Mouse (Mus musculus): ENCODE data around the gene Otud7a. TPM values are rescaled to one million over a fixed set of nuclear protein-coding genes. Genes with fewer than 3 reads are reported as not detected.

Gene Otud7a
- total and polyA plus RNA-seq, 3 experiments = 0.06 TPM; not detected in 2

GRCm38 (mm10) chr7:63796001-63796632 is 351.6 kb downstream of the Otud7a start:
- intact Hi-C loops (cut with DNase I) = loop anchor here (1.0 kb wide), 1 partner anchor 34 kb away; no protein-coding TSS in a partner anchor
- Histone ChIP-seq H3K79me2 (replicated peaks; ENCODE audit: control insufficient read depth, insufficient read depth, low read length) (no peaks in the 10 kb centered on the region), H3K27me3 (ENCODE audit: control insufficient read depth, insufficient read depth, low read length) (no peaks in the 10 kb centered on the region), H3K27ac (no peak overlapping the region), H3K9ac (ENCODE audit: low read depth, low read length) (no peak overlapping the region), H3K36me3 (ENCODE audit: control insufficient read depth, insufficient read depth, low read length) (no peaks in the 10 kb centered on the region), H3K4me3 (no peak overlapping the region), H3K4me1 (ENCODE audit: control insufficient read depth, insufficient read depth, low read length) (no peaks in the 10 kb centered on the region)
- DNase-seq = no peak
- TF ChIP-seq POLR2A (IDR thresholded peaks at IDR 0.05; ENCODE audit: insufficient read depth, low read depth, low read length) = no peak
- TF ChIP-seq CTCF (IDR thresholded peaks at IDR 0.05) = no peak
- TF ChIP-seq EP300 (IDR thresholded peaks at IDR 0.05; ENCODE audit: insufficient read depth, low read depth, low read length) = no peak
- WGBS = 53% methylated on average over 8 of the region's 8 CpGs

DNA sequence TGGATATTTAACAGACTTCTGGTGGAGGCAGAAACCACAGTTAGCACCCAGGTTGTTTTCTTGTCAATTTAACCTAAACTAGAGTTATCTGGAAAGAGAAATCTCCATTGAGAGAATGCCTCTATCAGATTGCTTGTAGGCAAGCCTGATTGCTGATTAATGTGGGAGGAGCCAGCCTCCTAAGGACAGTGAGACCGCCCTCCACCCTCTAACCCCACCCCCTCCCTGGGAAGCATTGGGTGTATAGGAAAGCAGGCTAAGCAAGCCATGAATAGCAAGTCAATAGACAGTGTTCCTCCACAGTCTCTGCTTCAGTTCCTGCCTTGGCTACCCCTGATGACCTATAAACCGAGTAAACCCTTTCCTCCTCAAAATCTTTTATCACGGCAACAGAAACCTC is 353.9 kb downstream of the Otud7a start:
- H3K79me2 ChIP-seq (replicated peaks; ENCODE audit: control insufficient read depth, insufficient read depth, low read length) = no peaks in the 10 kb centered on the region
- no peak overlapping the region for H3K9ac ChIP-seq (ENCODE audit: low read depth, low read length)
- TF ChIP-seq EP300 (IDR thresholded peaks at IDR 0.05; ENCODE audit: insufficient read depth, low read depth, low read length) (no peak), POLR2A (IDR thresholded peaks at IDR 0.05; ENCODE audit: insufficient read depth, low read depth, low read length) (no peak), CTCF (IDR thresholded peaks at IDR 0.05) (no peak)
- intact Hi-C loops (cut with DNase I) = no loop called here
- H3K4me3 ChIP-seq = no peak overlapping the region
- no peak for DNase-seq
- H3K27me3 ChIP-seq (ENCODE audit: control insufficient read depth, insufficient read depth, low read length) = no peaks in the 10 kb centered on the region
- no peaks in the 10 kb centered on the region for H3K4me1 ChIP-seq (ENCODE audit: control insufficient read depth, insufficient read depth, low read length)
- WGBS = 67% methylated on average over 3 of the region's 3 CpGs
- no peaks in the 10 kb centered on the region for H3K36me3 ChIP-seq (ENCODE audit: control insufficient read depth, insufficient read depth, low read length)
- no peak overlapping the region for H3K27ac ChIP-seq

DNA sequence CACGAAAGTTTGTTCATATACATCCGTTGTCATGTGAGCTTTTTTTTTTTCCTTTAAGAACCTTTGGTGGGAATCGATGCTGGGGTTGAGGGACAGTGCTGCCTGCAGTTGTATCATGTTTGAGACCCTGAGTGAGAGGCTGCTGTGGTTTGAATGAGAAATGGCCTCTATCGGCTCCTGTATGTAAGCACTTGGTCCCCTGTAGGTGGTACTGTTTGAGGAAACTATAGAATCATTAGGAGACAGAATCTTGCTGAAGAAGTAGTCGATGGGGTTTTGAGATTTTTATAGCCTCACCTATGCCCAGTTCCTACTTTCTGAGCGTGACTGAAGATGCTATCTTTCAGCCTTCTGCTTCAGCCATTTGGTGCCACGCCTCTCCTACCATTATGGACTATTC is 354.8 kb downstream of the Otud7a start:
- H3K36me3 ChIP-seq (ENCODE audit: control insufficient read depth, insufficient read depth, low read length) = no peaks in the 10 kb centered on the region
- intact Hi-C loops (cut with DNase I) = no loop called here
- no peaks in the 10 kb centered on the region for H3K79me2 ChIP-seq (replicated peaks; ENCODE audit: control insufficient read depth, insufficient read depth, low read length)
- DNase-seq = no peak
- no peaks in the 10 kb centered on the region for H3K27me3 ChIP-seq (ENCODE audit: control insufficient read depth, insufficient read depth, low read length)
- H3K4me3 ChIP-seq = no peak overlapping the region
- no peak overlapping the region for H3K27ac ChIP-seq
- no peak overlapping the region for H3K9ac ChIP-seq (ENCODE audit: low read depth, low read length)
- TF ChIP-seq CTCF (IDR thresholded peaks at IDR 0.05) (0 out of 2 replicates have a peak, but pooled peaks have one; percentile 23), POLR2A (IDR thresholded peaks at IDR 0.05; ENCODE audit: insufficient read depth, low read depth, low read length) (no peak), EP300 (IDR thresholded peaks at IDR 0.05; ENCODE audit: insufficient read depth, low read depth, low read length) (no peak)
- WGBS = 87% methylated on average over 7 of the region's 7 CpGs
- no peaks in the 10 kb centered on the region for H3K4me1 ChIP-seq (ENCODE audit: control insufficient read depth, insufficient read depth, low read length)

DNA sequence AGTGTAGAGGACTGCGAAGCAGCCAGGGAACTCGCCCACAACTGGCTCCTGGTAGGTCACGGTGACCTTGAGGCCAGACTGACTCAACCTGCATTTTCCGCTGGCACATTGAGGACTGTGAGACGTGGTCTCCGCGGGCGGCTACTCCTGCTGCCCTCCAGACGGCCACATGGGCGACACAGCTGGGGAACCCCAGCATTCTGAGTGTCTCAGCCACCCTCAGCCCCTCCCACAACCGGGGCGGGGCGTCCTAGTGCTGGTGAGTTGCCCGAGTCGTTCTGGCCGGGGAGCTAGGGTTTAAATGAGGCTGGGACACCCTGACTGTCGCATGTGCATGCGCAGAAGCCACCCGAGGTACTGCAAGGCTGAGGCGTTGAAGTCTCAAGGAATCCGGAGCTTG is 358.2 kb downstream of the Otud7a start:
- H3K4me3 ChIP-seq = no peak overlapping the region
- peak; percentile 77 to 80 for DNase-seq
- intact Hi-C loops (cut with DNase I) = no loop called here

More for the DNA sequence above, 358.2 kb downstream of the Otud7a start:
- Histone ChIP-seq H3K36me3 (ENCODE audit: control insufficient read depth, insufficient read depth, low read length) (no peaks in the 10 kb centered on the region), H3K27me3 (ENCODE audit: control insufficient read depth, insufficient read depth, low read length) (no peaks in the 10 kb centered on the region), H3K79me2 (replicated peaks; ENCODE audit: control insufficient read depth, insufficient read depth, low read length) (no peaks in the 10 kb centered on the region), H3K4me1 (ENCODE audit: control insufficient read depth, insufficient read depth, low read length) (no peaks in the 10 kb centered on the region), H3K9ac (ENCODE audit: low read depth, low read length) (no peak overlapping the region), H3K27ac (peak overlapping the region; percentile 2; the same call in 1 of the 2 replicates)
- TF ChIP-seq EP300 (IDR thresholded peaks at IDR 0.05; ENCODE audit: insufficient read depth, low read depth, low read length) = no peak
- 88% methylated on average over 21 of the region's 21 CpGs for WGBS

Other genes starting within 250 kb of the Otud7a start
- gene Chrna7, start 232.2 kb upstream of the Otud7a start, total RNA-seq (2021) = not detected
- 0.06 and 0.09 TPM in 2 replicates for gene Chrna7, start 232.2 kb upstream of the Otud7a start, polyA plus RNA-seq (2012; rRNA removed)

Measured in heart, adult 2 months (tissue).